Mouse (Mus musculus) left cerebral cortex, adult 18-20 months (tissue): ENCODE data around the gene Olfr342. TPM values are rescaled to one million over a fixed set of nuclear protein-coding genes. Genes with fewer than 3 reads are reported as not detected.
A peak's percentile ranks its signal among the peaks of the same experiment; 100 is the strongest.

Experiments
- DNase-seq, 2 experiments: peaks; one replicate each; pipeline ENCODE4 v3.0.0; 2021 to 2022; ENCODE audit warnings: low spot score in 2 of 2, mixed read lengths in 1 of 2
- long read RNA-seq, 2 experiments: library from polyadenylated mRNA; stranded (forward); transcript quantifications; one replicate each; pipeline ENCODE4 v2.0.0; 2021
- total RNA-seq, 2 experiments: library from RNA; stranded (reverse); gene quantifications; 2 replicates each; pipeline ENCODE4 v1.2.3; 2021

The Olfr342 gene
- total RNA-seq = not detected
- long read RNA-seq, experiment 1 = 0 reads
- long read RNA-seq, experiment 2 = 0 reads

GRCm38 (mm10) chr2:36524698-36525097 is at the start of gene Olfr342:
Gene Olfr342, plus strand, starts transcription at chr2:36524998.
- DNase-seq = no peak

GRCm38 (mm10) chr2:36482368-36482767 is 42.4 kb upstream of the Olfr342 start, which contains the start of gene Olfr341:
Gene Olfr341, minus strand, starts transcription at chr2:36482468.
- no peak for DNase-seq

- DNase-seq = peak; percentile 1 to 2
Observed at GRCm38 (mm10) chr2:36565156-36565555, 40.4 kb downstream of the Olfr342 start.

- no peak for DNase-seq
Observed at GRCm38 (mm10) chr2:36566362-36566761, 41.6 kb downstream of the Olfr342 start, which contains the start of gene Olfr344. Gene Olfr344, plus strand, starts transcription at chr2:36566662.

GRCm38 (mm10) chr2:36567022-36567421 is 42.2 kb downstream of the Olfr342 start:
- peak; percentile 1 to 10 for DNase-seq

- DNase-seq = no peak
Observed at GRCm38 (mm10) chr2:36567845-36568244, 43.0 kb downstream of the Olfr342 start.

Other genes starting within 250 kb of the Olfr342 start
- gene Olfr338, start 151.5 kb upstream of the Olfr342 start, total RNA-seq = not detected
- not detected for gene Olfr339, start 106.1 kb upstream of the Olfr342 start, total RNA-seq
- not detected for gene Olfr340, start 72.4 kb upstream of the Olfr342 start, total RNA-seq
- not detected for gene Olfr341, start 42.5 kb upstream of the Olfr342 start, total RNA-seq
- not detected for gene Olfr344, start 41.7 kb downstream of the Olfr342 start, total RNA-seq
- not detected for gene Olfr345, start 115.0 kb downstream of the Olfr342 start, total RNA-seq
- not detected for gene Olfr346, start 160.8 kb downstream of the Olfr342 start, total RNA-seq
- gene Olfr347, start 206.9 kb downstream of the Olfr342 start, total RNA-seq = not detected